Mouse (Mus musculus): ENCODE data around the gene Usp17lb. TPM values are rescaled to one million over a fixed set of nuclear protein-coding genes. Genes with fewer than 3 reads are reported as not detected.
"Not testable (repeated sequence)": the region's sequence is repeated elsewhere in the genome, so short reads cannot be mapped to it uniquely, and the experiment has no call there.

The Usp17lb gene
- polyA plus RNA-seq (2014; fragmentation: Nextera tagmentation; extraction: Ambion mirVana): not detected in 2 replicates

DNA sequence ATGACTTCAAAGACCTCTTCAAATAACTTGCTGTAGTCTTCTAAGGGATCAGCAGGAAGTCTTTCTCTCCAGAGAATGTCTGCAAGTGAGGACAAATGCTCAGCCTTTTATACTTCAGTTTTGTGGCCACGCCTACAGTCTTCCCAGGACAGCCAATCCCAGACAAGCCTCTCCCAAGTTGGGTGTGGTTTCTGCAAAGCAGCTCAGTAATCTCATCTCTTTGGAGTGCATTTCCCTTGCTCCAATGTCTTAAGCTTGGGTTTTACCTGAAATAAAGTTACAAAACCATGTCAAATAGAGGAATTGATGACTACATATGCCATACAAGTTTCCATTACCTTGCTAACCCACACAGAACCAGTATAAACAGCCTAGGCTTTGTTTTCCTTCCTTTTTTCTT, at the start of gene Usp17lb:
Gene Usp17lb (minus strand): TSS at position 101 of the 400 bp plus-strand sequence.
- H3K4me3 ChIP-seq (ENCODE audit: low read depth, low read length): no peak within 1 kb of the TSS

DNA sequence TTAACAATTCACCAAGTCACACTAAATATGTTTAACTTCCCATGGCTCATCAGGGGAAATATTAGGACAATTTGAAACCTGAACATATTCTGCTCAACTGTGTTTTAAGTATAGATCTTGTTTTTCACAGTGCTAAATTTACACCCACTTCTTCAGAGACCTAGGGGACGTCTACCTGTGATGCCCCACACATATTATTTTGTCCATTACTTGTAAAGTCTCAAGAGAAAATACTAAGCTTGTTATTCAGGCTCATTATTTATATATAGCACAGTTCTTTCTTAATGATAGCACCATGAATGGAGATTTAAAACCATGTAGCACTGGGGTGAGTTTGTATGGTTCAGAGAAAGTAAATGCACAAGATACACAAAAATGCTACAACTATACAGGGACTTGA, 35.3 kb upstream of the Usp17lb start, which contains the start of gene Olfr665:
Gene Olfr665 (plus strand): TSS at position 301 of the 400 bp plus-strand sequence.
- Histone ChIP-seq H3K27me3 (ENCODE audit: control insufficient read depth, insufficient read depth, low read length) (no peaks in the 10 kb centered on the region), H3K4me2 (ENCODE audit: low read depth, severe bottlenecking) (no peak within 1 kb of the TSS), H3K9ac (ENCODE audit: low read length) (no peak within 1 kb of the TSS), H3K36me3 (ENCODE audit: control insufficient read depth, insufficient read depth, low read length) (no peaks in the 10 kb centered on the region), H3K4me1 (ENCODE audit: control insufficient read depth, insufficient read depth, low read length) (no peaks in the 10 kb centered on the region), H3K9me3 (ENCODE audit: control insufficient read depth, low read length) (no peaks in the 10 kb centered on the region), H3K4me3 (ENCODE audit: low read depth, low read length) (no peak within 1 kb of the TSS), H3K27ac (replicated peaks; ENCODE audit: low read depth, low read length) (no peak within 1 kb of the TSS)
- 45% methylated on average over 1 of the region's 1 CpGs for WGBS
- DNase-seq (ENCODE audit: low spot score): no peak
- ATAC-seq (ENCODE audit: insufficient number of reproducible peaks, low FRiP score, low TSS enrichment, low read depth): no peak

More for the DNA sequence above, at the start of gene Usp17lb:
- Histone ChIP-seq H3K27me3 (ENCODE audit: control insufficient read depth, insufficient read depth, low read length) (no peaks in the 10 kb centered on the region), H3K27ac (replicated peaks; ENCODE audit: low read depth, low read length) (no peak within 1 kb of the TSS), H3K36me3 (ENCODE audit: control insufficient read depth, insufficient read depth, low read length) (no peaks in the 10 kb centered on the region), H3K4me1 (ENCODE audit: control insufficient read depth, insufficient read depth, low read length) (no peaks in the 10 kb centered on the region), H3K9me3 (ENCODE audit: control insufficient read depth, low read length) (no peaks in the 10 kb centered on the region), H3K4me2 (ENCODE audit: low read depth, severe bottlenecking) (no peak within 1 kb of the TSS), H3K9ac (ENCODE audit: low read length) (no peak within 1 kb of the TSS)
- DNase-seq (ENCODE audit: low spot score): no peak
- WGBS: 48% methylated on average over 1 of the region's 1 CpGs
- ATAC-seq (ENCODE audit: insufficient number of reproducible peaks, low FRiP score, low TSS enrichment, low read depth): no peak

DNA sequence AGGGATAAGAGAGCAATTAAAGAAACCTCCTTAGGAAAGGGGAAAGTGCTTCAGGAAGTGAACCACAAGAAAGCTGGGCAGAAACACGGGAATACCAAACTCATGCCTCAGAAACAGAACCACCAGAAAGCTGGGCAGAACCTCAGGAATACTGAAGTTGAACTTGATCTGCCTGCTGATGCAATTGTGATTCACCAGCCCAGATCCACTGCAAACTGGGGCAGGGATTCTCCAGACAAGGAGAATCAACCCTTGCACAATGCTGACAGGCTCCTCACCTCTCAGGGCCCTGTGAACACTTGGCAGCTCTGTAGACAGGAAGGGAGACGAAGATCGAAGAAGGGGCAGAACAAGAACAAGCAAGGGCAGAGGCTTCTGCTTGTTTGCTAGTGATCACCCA, 19.0 kb upstream of the Usp17lb start:
- WGBS: 84% methylated on average over 3 of the region's 3 CpGs
- H3K9ac ChIP-seq (ENCODE audit: low read length): no peak overlapping the region
- no peak overlapping the region for H3K4me2 ChIP-seq (ENCODE audit: low read depth, severe bottlenecking)
- no peaks in the 10 kb centered on the region for H3K9me3 ChIP-seq (ENCODE audit: control insufficient read depth, low read length)
- no peak for DNase-seq (ENCODE audit: low spot score)
- H3K36me3 ChIP-seq (ENCODE audit: control insufficient read depth, insufficient read depth, low read length): no peaks in the 10 kb centered on the region
- no peak overlapping the region for H3K27ac ChIP-seq (replicated peaks; ENCODE audit: low read depth, low read length)
- no peaks in the 10 kb centered on the region for H3K4me1 ChIP-seq (ENCODE audit: control insufficient read depth, insufficient read depth, low read length)
- no peak for ATAC-seq (ENCODE audit: insufficient number of reproducible peaks, low FRiP score, low TSS enrichment, low read depth)
- H3K27me3 ChIP-seq (ENCODE audit: control insufficient read depth, insufficient read depth, low read length): no peaks in the 10 kb centered on the region
- no peak overlapping the region for H3K4me3 ChIP-seq (ENCODE audit: low read depth, low read length)

DNA sequence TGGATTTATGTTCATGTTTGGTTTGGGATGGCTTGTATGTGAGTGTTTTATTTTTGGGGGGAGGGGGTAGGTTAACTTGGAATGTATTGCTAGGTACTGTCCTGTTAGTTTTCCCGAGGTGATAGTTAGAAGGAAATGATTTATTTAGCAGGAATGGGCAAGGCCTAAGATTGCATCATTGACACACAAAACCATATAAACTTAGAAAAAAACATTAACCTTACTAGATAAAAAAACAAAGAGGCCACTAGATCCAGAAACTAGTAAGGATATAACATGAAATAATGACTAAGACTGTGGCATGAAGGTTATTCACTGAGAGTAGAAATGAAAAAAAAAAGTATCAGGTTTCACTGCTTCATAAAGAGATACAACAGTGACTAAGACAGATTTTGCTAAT, 15.3 kb upstream of the Usp17lb start:
- H3K4me2 ChIP-seq (ENCODE audit: low read depth, severe bottlenecking): no peak overlapping the region
- H3K9me3 ChIP-seq (ENCODE audit: control insufficient read depth, low read length): no peaks in the 10 kb centered on the region
- ATAC-seq (ENCODE audit: insufficient number of reproducible peaks, low FRiP score, low TSS enrichment, low read depth) (no peak), DNase-seq (ENCODE audit: low spot score) (no peak)
- H3K4me3 ChIP-seq (ENCODE audit: low read depth, low read length): no peak overlapping the region
- no peak overlapping the region for H3K9ac ChIP-seq (ENCODE audit: low read length)
- 74% methylated on average over 1 of the region's 1 CpGs for WGBS
- H3K4me1 ChIP-seq (ENCODE audit: control insufficient read depth, insufficient read depth, low read length): no peaks in the 10 kb centered on the region
- no peak overlapping the region for H3K27ac ChIP-seq (replicated peaks; ENCODE audit: low read depth, low read length)
- H3K36me3 ChIP-seq (ENCODE audit: control insufficient read depth, insufficient read depth, low read length): no peaks in the 10 kb centered on the region
- H3K27me3 ChIP-seq (ENCODE audit: control insufficient read depth, insufficient read depth, low read length): no peaks in the 10 kb centered on the region

DNA sequence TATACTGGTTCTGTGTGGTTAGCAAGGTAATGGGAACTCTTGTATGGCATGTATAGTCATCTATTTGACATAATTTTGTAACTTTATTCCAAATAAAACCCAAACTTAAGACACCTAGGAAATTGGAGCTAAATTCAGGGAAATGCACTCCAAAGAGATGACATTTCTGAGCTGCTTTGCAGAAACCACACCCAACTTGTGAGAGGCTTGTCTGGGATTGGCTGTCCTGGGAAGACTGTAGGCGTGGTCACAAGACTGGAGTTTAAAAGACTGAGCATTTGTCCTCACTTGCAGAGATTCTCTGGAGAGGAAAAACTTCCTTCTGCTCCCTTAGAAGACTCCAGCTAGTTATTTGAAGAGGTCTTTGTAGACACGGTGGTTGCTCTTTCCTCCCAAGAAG, 14.3 kb upstream of the Usp17lb start, which contains the start of gene Usp17la:
Gene Usp17la (plus strand): TSS at position 301 of the 400 bp plus-strand sequence.
- 81% methylated on average over 2 of the region's 2 CpGs for WGBS
- H3K27me3 ChIP-seq (ENCODE audit: control insufficient read depth, insufficient read depth, low read length); H3K4me1 ChIP-seq (ENCODE audit: control insufficient read depth, insufficient read depth, low read length); H3K9me3 ChIP-seq (ENCODE audit: control insufficient read depth, low read length); H3K27ac ChIP-seq (replicated peaks; ENCODE audit: low read depth, low read length); ATAC-seq (ENCODE audit: insufficient number of reproducible peaks, low FRiP score, low TSS enrichment, low read depth); H3K9ac ChIP-seq (ENCODE audit: low read length); H3K4me3 ChIP-seq (ENCODE audit: low read depth, low read length); H3K4me2 ChIP-seq (ENCODE audit: low read depth, severe bottlenecking); H3K36me3 ChIP-seq (ENCODE audit: control insufficient read depth, insufficient read depth, low read length); DNase-seq (ENCODE audit: low spot score): not testable (repeated sequence)

DNA sequence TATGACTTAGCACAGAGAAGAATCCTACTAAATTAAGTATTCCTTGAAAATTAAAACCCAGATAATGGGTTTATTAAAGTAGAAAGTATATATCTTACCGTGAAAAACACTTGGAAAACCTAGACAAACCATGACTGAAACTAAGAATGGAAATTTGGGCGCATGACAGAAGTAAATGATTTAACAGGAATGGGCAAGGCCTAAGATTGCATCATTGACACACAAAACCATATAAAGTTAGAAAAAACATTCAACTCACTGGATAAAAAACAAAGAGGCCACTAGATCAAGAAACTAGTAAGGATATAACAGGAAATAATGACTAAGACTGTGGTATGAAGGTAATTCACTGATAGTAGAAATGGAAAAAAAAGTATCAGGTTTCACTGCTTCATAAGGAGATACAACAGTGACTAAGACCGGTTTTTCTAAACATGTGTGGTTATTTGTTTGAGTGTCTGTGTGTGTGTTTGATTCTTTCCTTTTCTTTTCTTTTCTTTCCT, 12.9 kb upstream of the Usp17lb start:
- H3K4me2 ChIP-seq (ENCODE audit: low read depth, severe bottlenecking): no peak overlapping the region
- no peak overlapping the region for H3K4me3 ChIP-seq (ENCODE audit: low read depth, low read length)
- H3K4me1 ChIP-seq (ENCODE audit: control insufficient read depth, insufficient read depth, low read length): no peaks in the 10 kb centered on the region
- no peak for DNase-seq (ENCODE audit: low spot score)
- no peaks in the 10 kb centered on the region for H3K27me3 ChIP-seq (ENCODE audit: control insufficient read depth, insufficient read depth, low read length)
- ATAC-seq (ENCODE audit: insufficient number of reproducible peaks, low FRiP score, low TSS enrichment, low read depth): no peak
- no peak overlapping the region for H3K27ac ChIP-seq (replicated peaks; ENCODE audit: low read depth, low read length)
- WGBS: 87% methylated on average over 3 of the region's 3 CpGs
- no peak overlapping the region for H3K9ac ChIP-seq (ENCODE audit: low read length)
- H3K36me3 ChIP-seq (ENCODE audit: control insufficient read depth, insufficient read depth, low read length): no peaks in the 10 kb centered on the region
- no peaks in the 10 kb centered on the region for H3K9me3 ChIP-seq (ENCODE audit: control insufficient read depth, low read length)

DNA sequence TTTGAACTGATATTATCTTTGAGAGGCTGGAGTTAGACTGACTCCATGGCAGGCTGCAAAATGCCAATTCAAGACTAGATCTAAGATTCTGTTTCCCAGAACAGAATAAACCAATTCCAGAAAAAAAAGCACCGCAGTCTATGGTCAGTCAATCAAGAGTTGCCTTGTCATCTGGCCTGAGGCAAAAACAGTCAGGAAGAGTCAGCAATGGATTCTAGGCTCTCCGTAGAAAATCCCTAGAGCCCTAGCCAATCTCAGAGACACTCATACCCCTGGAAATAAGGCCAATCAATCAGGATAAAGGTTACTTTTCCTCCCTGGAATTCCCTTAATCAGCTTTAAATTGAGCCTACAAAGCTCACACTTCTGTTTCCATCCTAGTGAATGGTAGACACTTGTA, 9.1 kb upstream of the Usp17lb start:
- not testable (repeated sequence) for H3K27me3 ChIP-seq (ENCODE audit: control insufficient read depth, insufficient read depth, low read length); H3K4me3 ChIP-seq (ENCODE audit: low read depth, low read length); ATAC-seq (ENCODE audit: insufficient number of reproducible peaks, low FRiP score, low TSS enrichment, low read depth); H3K36me3 ChIP-seq (ENCODE audit: control insufficient read depth, insufficient read depth, low read length); H3K4me1 ChIP-seq (ENCODE audit: control insufficient read depth, insufficient read depth, low read length); H3K27ac ChIP-seq (replicated peaks; ENCODE audit: low read depth, low read length); DNase-seq (ENCODE audit: low spot score); H3K4me2 ChIP-seq (ENCODE audit: low read depth, severe bottlenecking); H3K9ac ChIP-seq (ENCODE audit: low read length); H3K9me3 ChIP-seq (ENCODE audit: control insufficient read depth, low read length)
- WGBS: 83% methylated on average over 2 of the region's 2 CpGs

DNA sequence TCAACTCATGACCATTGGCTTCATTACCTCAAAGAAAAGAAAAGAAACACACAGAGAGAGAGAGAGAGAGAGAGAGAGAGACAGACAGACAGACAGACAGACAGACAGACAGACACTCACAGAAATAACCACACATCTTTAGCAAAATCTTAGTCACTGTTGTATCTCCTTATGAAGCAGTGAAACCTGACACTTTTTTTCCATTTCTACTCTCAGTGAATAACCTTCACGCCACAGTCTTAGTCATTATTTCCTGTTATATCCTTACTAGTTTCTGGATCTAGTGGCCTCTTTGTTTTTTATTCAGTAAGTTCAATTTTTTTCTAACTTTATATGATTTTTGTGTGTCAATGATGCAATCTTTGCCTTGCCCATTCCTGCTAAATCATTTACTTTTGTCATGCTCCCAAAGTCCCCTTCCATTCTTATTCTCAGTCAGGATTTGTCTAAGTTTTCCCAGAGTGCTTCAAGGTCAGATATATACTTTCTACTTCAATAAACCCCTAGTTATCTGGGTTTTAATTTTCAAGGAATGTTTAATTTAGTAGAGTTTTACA, 1.4 kb upstream of the Usp17lb start:
- no peak for ATAC-seq (ENCODE audit: insufficient number of reproducible peaks, low FRiP score, low TSS enrichment, low read depth)
- H3K9me3 ChIP-seq (ENCODE audit: control insufficient read depth, low read length): no peaks in the 10 kb centered on the region
- DNase-seq (ENCODE audit: low spot score): no peak
- no peak overlapping the region for H3K4me2 ChIP-seq (ENCODE audit: low read depth, severe bottlenecking)
- no peak overlapping the region for H3K9ac ChIP-seq (ENCODE audit: low read length)
- no peak overlapping the region for H3K4me3 ChIP-seq (ENCODE audit: low read depth, low read length)
- no peaks in the 10 kb centered on the region for H3K36me3 ChIP-seq (ENCODE audit: control insufficient read depth, insufficient read depth, low read length)
- no peaks in the 10 kb centered on the region for H3K27me3 ChIP-seq (ENCODE audit: control insufficient read depth, insufficient read depth, low read length)
- no peaks in the 10 kb centered on the region for H3K4me1 ChIP-seq (ENCODE audit: control insufficient read depth, insufficient read depth, low read length)
- 89% methylated on average over 1 of the region's 1 CpGs for WGBS
- no peak overlapping the region for H3K27ac ChIP-seq (replicated peaks; ENCODE audit: low read depth, low read length)

DNA sequence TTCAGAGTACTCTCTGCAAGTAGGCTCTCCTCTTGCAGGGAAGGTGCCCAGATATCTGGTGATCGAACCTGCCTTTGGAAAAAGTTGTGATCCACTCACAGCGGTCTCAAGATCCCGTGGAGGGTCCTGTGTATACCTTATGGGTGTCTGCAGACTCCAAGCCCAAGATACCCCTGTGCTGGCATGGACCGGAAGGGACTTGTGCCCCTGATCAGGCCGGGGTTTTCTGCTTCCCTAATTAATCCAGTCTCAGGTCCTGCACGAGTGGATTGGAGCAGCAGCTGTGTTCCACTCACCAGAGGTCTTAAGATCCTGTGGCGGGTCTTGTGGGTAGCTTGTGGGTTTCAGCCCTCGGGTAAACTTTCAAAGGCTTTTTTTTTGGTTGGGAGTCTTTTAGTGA, 32.1 kb downstream of the Usp17lb start:
- DNase-seq (ENCODE audit: low spot score): not testable (repeated sequence)
- 84% methylated on average over 8 of the region's 8 CpGs for WGBS

More for the DNA sequence above, 32.1 kb downstream of the Usp17lb start:
- not testable (repeated sequence) for H3K27me3 ChIP-seq (ENCODE audit: control insufficient read depth, insufficient read depth, low read length); H3K4me2 ChIP-seq (ENCODE audit: low read depth, severe bottlenecking); H3K36me3 ChIP-seq (ENCODE audit: control insufficient read depth, insufficient read depth, low read length); H3K4me1 ChIP-seq (ENCODE audit: control insufficient read depth, insufficient read depth, low read length); H3K27ac ChIP-seq (replicated peaks; ENCODE audit: low read depth, low read length); H3K9ac ChIP-seq (ENCODE audit: low read length); ATAC-seq (ENCODE audit: insufficient number of reproducible peaks, low FRiP score, low TSS enrichment, low read depth); H3K9me3 ChIP-seq (ENCODE audit: control insufficient read depth, low read length); H3K4me3 ChIP-seq (ENCODE audit: low read depth, low read length)
